Mouse (Mus musculus): Measurements from ENCODE around the gene Tnfrsf23. TPM values are rescaled to one million over a fixed set of nuclear protein-coding genes. Genes with fewer than 3 reads are reported as not detected.
"Not testable (repeated sequence)": the region's sequence is repeated elsewhere in the genome, so short reads cannot be mapped to it uniquely, and the experiment has no call there.

The Tnfrsf23 gene
- polyA plus RNA-seq, 1 experiment from 2014 or later = not detected

- Histone ChIP-seq H3K4me2 (ENCODE audit: low read depth, low read length, severe bottlenecking) (no peak overlapping the region), H3K4me3 (ENCODE audit: low read depth, low read length) (no peak overlapping the region), H3K4me1 (replicated peaks; ENCODE audit: control insufficient read depth, insufficient read depth, low read length) (no peaks in the 10 kb centered on the region), H3K27me3 (ENCODE audit: control insufficient read depth, insufficient read depth, low read length) (no peaks in the 10 kb centered on the region), H3K27ac (ENCODE audit: low read depth, low read length) (no peak overlapping the region), H3K9me3 (ENCODE audit: control insufficient read depth, low read length) (no peaks in the 10 kb centered on the region), H3K9ac (ENCODE audit: low read length) (no peak overlapping the region), H3K36me3 (ENCODE audit: control insufficient read depth, insufficient read depth, low read length) (no peaks in the 10 kb centered on the region)
- ATAC-seq (replicated peaks; ENCODE audit: low FRiP score) (no peak), DNase-seq (ENCODE audit: low spot score) (no peak)
Observed at GRCm38 (mm10) chr7:143666427-143667311, 19.0 kb downstream of the Tnfrsf23 start.

GRCm38 (mm10) chr7:143663470-143663869, 22.2 kb downstream of the Tnfrsf23 start:
- ATAC-seq (replicated peaks; ENCODE audit: low FRiP score) (no peak), DNase-seq (ENCODE audit: low spot score) (no peak)
- H3K4me2 ChIP-seq (ENCODE audit: low read depth, low read length, severe bottlenecking) = no peak overlapping the region
- H3K9me3 ChIP-seq (ENCODE audit: control insufficient read depth, low read length) = no peaks in the 10 kb centered on the region
- H3K27ac ChIP-seq (ENCODE audit: low read depth, low read length) = no peak overlapping the region
- no peak overlapping the region for H3K9ac ChIP-seq (ENCODE audit: low read length)
- H3K36me3 ChIP-seq (ENCODE audit: control insufficient read depth, insufficient read depth, low read length) = no peaks in the 10 kb centered on the region
- WGBS = 78% methylated on average over 2 of the region's 2 CpGs
- H3K27me3 ChIP-seq (ENCODE audit: control insufficient read depth, insufficient read depth, low read length) = no peaks in the 10 kb centered on the region
- H3K4me3 ChIP-seq (ENCODE audit: low read depth, low read length) = no peak overlapping the region
- no peaks in the 10 kb centered on the region for H3K4me1 ChIP-seq (replicated peaks; ENCODE audit: control insufficient read depth, insufficient read depth, low read length)

GRCm38 (mm10) chr7:143660797-143661196, 24.9 kb downstream of the Tnfrsf23 start:
- no peak for ATAC-seq (replicated peaks; ENCODE audit: low FRiP score)
- Histone ChIP-seq H3K27me3 (ENCODE audit: control insufficient read depth, insufficient read depth, low read length) (no peaks in the 10 kb centered on the region), H3K27ac (ENCODE audit: low read depth, low read length) (no peak overlapping the region), H3K36me3 (ENCODE audit: control insufficient read depth, insufficient read depth, low read length) (no peaks in the 10 kb centered on the region), H3K9me3 (ENCODE audit: control insufficient read depth, low read length) (no peaks in the 10 kb centered on the region), H3K4me3 (ENCODE audit: low read depth, low read length) (no peak overlapping the region), H3K4me2 (ENCODE audit: low read depth, low read length, severe bottlenecking) (no peak overlapping the region), H3K4me1 (replicated peaks; ENCODE audit: control insufficient read depth, insufficient read depth, low read length) (no peaks in the 10 kb centered on the region), H3K9ac (ENCODE audit: low read length) (no peak overlapping the region)
- no peak for DNase-seq (ENCODE audit: low spot score)

- DNase-seq (ENCODE audit: low spot score) = not testable (repeated sequence)
Observed at GRCm38 (mm10) chr7:143649769-143650346, 35.8 kb downstream of the Tnfrsf23 start.

GRCm38 (mm10) chr7:143649034-143649768, 36.5 kb downstream of the Tnfrsf23 start, which contains the start of gene Tnfrsf22:
Gene Tnfrsf22, minus strand, starts transcription at chr7:143649661.
- 3% methylated on average over 39 of the region's 39 CpGs for WGBS
- H3K9ac ChIP-seq (ENCODE audit: low read length) = peak within 1 kb of the TSS; percentile 74
- peak within 1 kb of the TSS; percentile 66 for H3K4me3 ChIP-seq (ENCODE audit: low read depth, low read length)

More at GRCm38 (mm10) chr7:143649769-143650346, 35.8 kb downstream of the Tnfrsf23 start:
- not testable (repeated sequence) for H3K9ac ChIP-seq (ENCODE audit: low read length); H3K9me3 ChIP-seq (ENCODE audit: control insufficient read depth, low read length); H3K4me1 ChIP-seq (replicated peaks; ENCODE audit: control insufficient read depth, insufficient read depth, low read length); H3K4me2 ChIP-seq (ENCODE audit: low read depth, low read length, severe bottlenecking); H3K36me3 ChIP-seq (ENCODE audit: control insufficient read depth, insufficient read depth, low read length); H3K27ac ChIP-seq (ENCODE audit: low read depth, low read length); H3K27me3 ChIP-seq (ENCODE audit: control insufficient read depth, insufficient read depth, low read length)
- H3K4me3 ChIP-seq (ENCODE audit: low read depth, low read length) = peak overlapping the region; percentile 66; the same call in 1 of the 2 replicates
- ATAC-seq (replicated peaks; ENCODE audit: low FRiP score) = 0 out of 2 replicates have a peak, but pooled peaks have one; percentile 15
- WGBS = 54% methylated on average over 10 of the region's 10 CpGs

GRCm38 (mm10) chr7:143643949-143644348, 41.7 kb downstream of the Tnfrsf23 start:
- 90% methylated on average over 2 of the region's 2 CpGs for WGBS
- not testable (repeated sequence) for H3K36me3 ChIP-seq (ENCODE audit: control insufficient read depth, insufficient read depth, low read length); H3K9ac ChIP-seq (ENCODE audit: low read length); H3K9me3 ChIP-seq (ENCODE audit: control insufficient read depth, low read length); DNase-seq (ENCODE audit: low spot score); ATAC-seq (replicated peaks; ENCODE audit: low FRiP score); H3K4me1 ChIP-seq (replicated peaks; ENCODE audit: control insufficient read depth, insufficient read depth, low read length); H3K4me3 ChIP-seq (ENCODE audit: low read depth, low read length); H3K27me3 ChIP-seq (ENCODE audit: control insufficient read depth, insufficient read depth, low read length); H3K27ac ChIP-seq (ENCODE audit: low read depth, low read length); H3K4me2 ChIP-seq (ENCODE audit: low read depth, low read length, severe bottlenecking)

More at GRCm38 (mm10) chr7:143649034-143649768, 36.5 kb downstream of the Tnfrsf23 start, which contains the start of gene Tnfrsf22:
- Histone ChIP-seq H3K9me3 (ENCODE audit: control insufficient read depth, low read length) (no peaks in the 10 kb centered on the region), H3K4me1 (replicated peaks; ENCODE audit: control insufficient read depth, insufficient read depth, low read length) (no peaks in the 10 kb centered on the region), H3K27me3 (ENCODE audit: control insufficient read depth, insufficient read depth, low read length) (no peaks in the 10 kb centered on the region), H3K36me3 (ENCODE audit: control insufficient read depth, insufficient read depth, low read length) (no peaks in the 10 kb centered on the region), H3K4me2 (ENCODE audit: low read depth, low read length, severe bottlenecking) (peak within 1 kb of the TSS; percentile 86), H3K27ac (ENCODE audit: low read depth, low read length) (no peak within 1 kb of the TSS)
- DNase-seq (ENCODE audit: low spot score) (peak; percentile 89), ATAC-seq (replicated peaks; ENCODE audit: low FRiP score) (peak; percentile 98)

- no peak overlapping the region for H3K4me3 ChIP-seq (ENCODE audit: low read depth, low read length)
- WGBS = 100% methylated on average over 1 of the region's 1 CpGs
- no peak for ATAC-seq (replicated peaks; ENCODE audit: low FRiP score)
Observed at GRCm38 (mm10) chr7:143636674-143637073, 49.0 kb downstream of the Tnfrsf23 start.

GRCm38 (mm10) chr7:143631503-143631902, 54.2 kb downstream of the Tnfrsf23 start:
- H3K4me2 ChIP-seq (ENCODE audit: low read depth, low read length, severe bottlenecking) = no peak overlapping the region
- ATAC-seq (replicated peaks; ENCODE audit: low FRiP score) (no peak), DNase-seq (ENCODE audit: low spot score) (no peak)
- no peak overlapping the region for H3K9ac ChIP-seq (ENCODE audit: low read length)
- no peak overlapping the region for H3K4me3 ChIP-seq (ENCODE audit: low read depth, low read length)
- 73% methylated on average over 2 of the region's 2 CpGs for WGBS
- no peak overlapping the region for H3K27ac ChIP-seq (ENCODE audit: low read depth, low read length)
- no peaks in the 10 kb centered on the region for H3K36me3 ChIP-seq (ENCODE audit: control insufficient read depth, insufficient read depth, low read length)
- no peaks in the 10 kb centered on the region for H3K9me3 ChIP-seq (ENCODE audit: control insufficient read depth, low read length)
- no peaks in the 10 kb centered on the region for H3K4me1 ChIP-seq (replicated peaks; ENCODE audit: control insufficient read depth, insufficient read depth, low read length)
- H3K27me3 ChIP-seq (ENCODE audit: control insufficient read depth, insufficient read depth, low read length) = no peaks in the 10 kb centered on the region

More at GRCm38 (mm10) chr7:143636674-143637073, 49.0 kb downstream of the Tnfrsf23 start:
- no peaks in the 10 kb centered on the region for H3K27me3 ChIP-seq (ENCODE audit: control insufficient read depth, insufficient read depth, low read length)
- no peak for DNase-seq (ENCODE audit: low spot score)
- H3K9ac ChIP-seq (ENCODE audit: low read length) = no peak overlapping the region
- no peaks in the 10 kb centered on the region for H3K36me3 ChIP-seq (ENCODE audit: control insufficient read depth, insufficient read depth, low read length)
- no peaks in the 10 kb centered on the region for H3K4me1 ChIP-seq (replicated peaks; ENCODE audit: control insufficient read depth, insufficient read depth, low read length)
- H3K27ac ChIP-seq (ENCODE audit: low read depth, low read length) = no peak overlapping the region
- H3K9me3 ChIP-seq (ENCODE audit: control insufficient read depth, low read length) = no peaks in the 10 kb centered on the region
- H3K4me2 ChIP-seq (ENCODE audit: low read depth, low read length, severe bottlenecking) = no peak overlapping the region
